Mouse (Mus musculus): Measurements from ENCODE around the gene Gm6034. TPM values are rescaled to one million over a fixed set of nuclear protein-coding genes. Genes with fewer than 3 reads are reported as not detected.

Gm6034 gene
- polyA plus RNA-seq, 1 experiment = not detected

- H3K4me2 ChIP-seq (ENCODE audit: low read depth) = no peak overlapping the region
- no peak overlapping the region for H3ac ChIP-seq (ENCODE audit: control insufficient read depth, insufficient read length)
- no peaks in the 10 kb centered on the region for H3K27me3 ChIP-seq (ENCODE audit: control insufficient read depth, insufficient read depth, insufficient read length)
- H3K4me3 ChIP-seq = no peak overlapping the region
- H3K79me2 ChIP-seq (ENCODE audit: control insufficient read depth, insufficient read depth) = peaks cover 64% of the 10 kb centered on the region
- TF ChIP-seq MAX (IDR thresholded peaks at IDR 0.05; ENCODE audit: low read depth) (no peak), TCF12 (IDR thresholded peaks at IDR 0.05; ENCODE audit: insufficient read depth, poor library complexity, severe bottlenecking) (no peak), REST (IDR thresholded peaks at IDR 0.05; ENCODE audit: insufficient read depth, insufficient read length) (no peak), E2F4 (IDR thresholded peaks at IDR 0.05; ENCODE audit: insufficient read depth) (no peak), USF1 (IDR thresholded peaks at IDR 0.05; ENCODE audit: low read depth) (no peak), POLR2AphosphoS2 (IDR thresholded peaks at IDR 0.05; ENCODE audit: insufficient read length, low read depth) (no peak), POLR2A (IDR thresholded peaks at IDR 0.05; ENCODE audit: insufficient read length, low read depth) (no peak), SRF (IDR thresholded peaks at IDR 0.05; ENCODE audit: control insufficient read depth, insufficient read length, low read depth) (no peak), CEBPB (IDR thresholded peaks at IDR 0.05; ENCODE audit: insufficient read depth, poor library complexity, severe bottlenecking) (no peak), MYOG (IDR thresholded peaks at IDR 0.05; ENCODE audit: control insufficient read depth in 1 of 3, insufficient read depth in 1 of 3, insufficient read length in 2 of 3, low read depth in 2 of 3) (no peak), MYOD1 (IDR thresholded peaks at IDR 0.05; ENCODE audit: control insufficient read depth in 1 of 3, insufficient read length in 2 of 3, low read depth in 2 of 3) (no peak), TCF3 (IDR thresholded peaks at IDR 0.05; ENCODE audit: insufficient read length, low read depth) (no peak)
- peaks cover 3% of the 10 kb centered on the region for H3K36me3 ChIP-seq (ENCODE audit: control insufficient read depth, insufficient read depth)
Measured at GRCm38 (mm10) chr17:36017046-36017445, 25.7 kb upstream of the Gm6034 start.

GRCm38 (mm10) chr17:36018979-36019378 lies 23.8 kb upstream of the Gm6034 start:
- Histone ChIP-seq H3ac (ENCODE audit: control insufficient read depth, insufficient read length) (no peak overlapping the region), H3K27me3 (ENCODE audit: control insufficient read depth, insufficient read depth, insufficient read length) (no peaks in the 10 kb centered on the region), H3K36me3 (ENCODE audit: control insufficient read depth, insufficient read depth) (peaks cover 3% of the 10 kb centered on the region), H3K4me2 (ENCODE audit: low read depth) (no peak overlapping the region), H3K4me3 (no peak overlapping the region), H3K79me2 (ENCODE audit: control insufficient read depth, insufficient read depth) (peaks cover 76% of the 10 kb centered on the region)
- no peak for TF ChIP-seq POLR2A (IDR thresholded peaks at IDR 0.05; ENCODE audit: insufficient read length, low read depth)
- no peak for TF ChIP-seq SRF (IDR thresholded peaks at IDR 0.05; ENCODE audit: control insufficient read depth, insufficient read length, low read depth)
- no peak for TF ChIP-seq REST (IDR thresholded peaks at IDR 0.05; ENCODE audit: insufficient read depth, insufficient read length)
- TF ChIP-seq POLR2AphosphoS2 (IDR thresholded peaks at IDR 0.05; ENCODE audit: insufficient read length, low read depth) = no peak
- TF ChIP-seq CEBPB (IDR thresholded peaks at IDR 0.05; ENCODE audit: insufficient read depth, poor library complexity, severe bottlenecking) = no peak
- TF ChIP-seq TCF3 (IDR thresholded peaks at IDR 0.05; ENCODE audit: insufficient read length, low read depth) = no peak
- TF ChIP-seq MYOG (IDR thresholded peaks at IDR 0.05; ENCODE audit: control insufficient read depth in 1 of 3, insufficient read depth in 1 of 3, insufficient read length in 2 of 3, low read depth in 2 of 3) = no peak
- no peak for TF ChIP-seq TCF12 (IDR thresholded peaks at IDR 0.05; ENCODE audit: insufficient read depth, poor library complexity, severe bottlenecking)
- no peak for TF ChIP-seq MYOD1 (IDR thresholded peaks at IDR 0.05; ENCODE audit: control insufficient read depth in 1 of 3, insufficient read length in 2 of 3, low read depth in 2 of 3)
- TF ChIP-seq MAX (IDR thresholded peaks at IDR 0.05; ENCODE audit: low read depth) = no peak
- TF ChIP-seq E2F4 (IDR thresholded peaks at IDR 0.05; ENCODE audit: insufficient read depth) = no peak
- TF ChIP-seq USF1 (IDR thresholded peaks at IDR 0.05; ENCODE audit: low read depth) = no peak

GRCm38 (mm10) chr17:36019519-36019918 lies 23.2 kb upstream of the Gm6034 start:
- peaks cover 72% of the 10 kb centered on the region for H3K79me2 ChIP-seq (ENCODE audit: control insufficient read depth, insufficient read depth)
- peak overlapping the region; percentile 42 for H3K4me2 ChIP-seq (ENCODE audit: low read depth)
- H3K27me3 ChIP-seq (ENCODE audit: control insufficient read depth, insufficient read depth, insufficient read length) = no peaks in the 10 kb centered on the region
- H3ac ChIP-seq (ENCODE audit: control insufficient read depth, insufficient read length) = no peak overlapping the region
- peaks cover 3% of the 10 kb centered on the region for H3K36me3 ChIP-seq (ENCODE audit: control insufficient read depth, insufficient read depth)
- TF ChIP-seq MYOG (IDR thresholded peaks at IDR 0.05; ENCODE audit: control insufficient read depth in 1 of 3, insufficient read depth in 1 of 3, insufficient read length in 2 of 3, low read depth in 2 of 3) (no peak), POLR2A (IDR thresholded peaks at IDR 0.05; ENCODE audit: insufficient read length, low read depth) (no peak), CEBPB (IDR thresholded peaks at IDR 0.05; ENCODE audit: insufficient read depth, poor library complexity, severe bottlenecking) (no peak)
- no peak overlapping the region for H3K4me3 ChIP-seq

- Histone ChIP-seq H3K79me2 (ENCODE audit: control insufficient read depth, insufficient read depth) (peaks cover 68% of the 10 kb centered on the region), H3K36me3 (ENCODE audit: control insufficient read depth, insufficient read depth) (no peaks in the 10 kb centered on the region), H3ac (ENCODE audit: control insufficient read depth, insufficient read length) (no peak within 1 kb of the TSS), H3K4me2 (ENCODE audit: low read depth) (peak within 1 kb of the TSS; percentile 42), H3K4me3 (no peak within 1 kb of the TSS), H3K27me3 (ENCODE audit: control insufficient read depth, insufficient read depth, insufficient read length) (no peaks in the 10 kb centered on the region)
- no peak for TF ChIP-seq POLR2A (IDR thresholded peaks at IDR 0.05; ENCODE audit: insufficient read length, low read depth)
- no peak for TF ChIP-seq POLR2AphosphoS2 (IDR thresholded peaks at IDR 0.05; ENCODE audit: insufficient read length, low read depth)
- no peak for TF ChIP-seq USF1 (IDR thresholded peaks at IDR 0.05; ENCODE audit: low read depth)
- no peak for TF ChIP-seq MYOG (IDR thresholded peaks at IDR 0.05; ENCODE audit: control insufficient read depth in 1 of 3, insufficient read depth in 1 of 3, insufficient read length in 2 of 3, low read depth in 2 of 3)
- TF ChIP-seq REST (IDR thresholded peaks at IDR 0.05; ENCODE audit: insufficient read depth, insufficient read length) = no peak
- TF ChIP-seq MAX (IDR thresholded peaks at IDR 0.05; ENCODE audit: low read depth) = no peak
- no peak for TF ChIP-seq TCF12 (IDR thresholded peaks at IDR 0.05; ENCODE audit: insufficient read depth, poor library complexity, severe bottlenecking)
- no peak for TF ChIP-seq MYOD1 (IDR thresholded peaks at IDR 0.05; ENCODE audit: control insufficient read depth in 1 of 3, insufficient read length in 2 of 3, low read depth in 2 of 3)
- TF ChIP-seq E2F4 (IDR thresholded peaks at IDR 0.05; ENCODE audit: insufficient read depth) = no peak
- TF ChIP-seq SRF (IDR thresholded peaks at IDR 0.05; ENCODE audit: control insufficient read depth, insufficient read length, low read depth) = no peak
- TF ChIP-seq CEBPB (IDR thresholded peaks at IDR 0.05; ENCODE audit: insufficient read depth, poor library complexity, severe bottlenecking) = no peak
- TF ChIP-seq TCF3 (IDR thresholded peaks at IDR 0.05; ENCODE audit: insufficient read length, low read depth) = no peak
Measured at GRCm38 (mm10) chr17:36020191-36021073, 22.3 kb upstream of the Gm6034 start, which contains the start of gene H2-T24. Gene H2-T24, minus strand, starts transcription at chr17:36020560.
